Mouse (Mus musculus) intestine, embryonic 16.5 days (tissue): ENCODE data around the gene Ctnna3. TPM values are rescaled to one million over a fixed set of nuclear protein-coding genes. Genes with fewer than 3 reads are reported as not detected.
"Not testable (repeated sequence)": the region's sequence is repeated elsewhere in the genome, so short reads cannot be mapped to it uniquely, and the experiment has no call there.

Experiments
- ATAC-seq: fragments of 200-750 bp; cut with Nextera tagmentation; 2 replicates; pipeline ENCODE4 v1.8.0; 2017; ENCODE audit warnings: moderate TSS enrichment, moderate library complexity
- H3K27ac ChIP-seq: fragments of 300-500 bp; sonication (generic); 2 replicates; pipeline ENCODE4 v1.5.1; 2014; ENCODE audit warnings: mild to moderate bottlenecking, low read length
- H3K27me3 ChIP-seq: fragments of 300-500 bp; sonication (generic); replicated peaks from 2 replicates; pipeline ENCODE4 v1.6.1; 2014; ENCODE audit warnings: low read length, control low read depth, mixed read lengths; ENCODE audit not compliant: control insufficient read depth, insufficient read depth
- H3K36me3 ChIP-seq: fragments of 300-500 bp; sonication (generic); 2 replicates; pipeline ENCODE4 v1.6.1; 2014; ENCODE audit warnings: low read length, control low read depth; ENCODE audit not compliant: control insufficient read depth, insufficient read depth
- H3K4me1 ChIP-seq: fragments of 300-500 bp; sonication (generic); 2 replicates; pipeline ENCODE4 v1.6.1; 2014; ENCODE audit warnings: low read length, control low read depth, mixed read lengths; ENCODE audit not compliant: control insufficient read depth, insufficient read depth
- H3K4me2 ChIP-seq: fragments of 300-500 bp; sonication (generic); 2 replicates; pipeline ENCODE4 v1.6.1; 2014; ENCODE audit warnings: low read depth, low read length, control low read depth
- H3K4me3 ChIP-seq: fragments of 300-500 bp; sonication (generic); 2 replicates; pipeline ENCODE4 v1.5.1; 2014; ENCODE audit warnings: mild to moderate bottlenecking, low read length
- H3K9ac ChIP-seq: fragments of 300-500 bp; sonication (generic); 2 replicates; pipeline ENCODE4 v1.6.1; 2014; ENCODE audit warnings: low read depth, low read length
- H3K9me3 ChIP-seq: fragments of 300-500 bp; sonication (generic); 2 replicates; pipeline ENCODE4 v1.6.1; 2016; ENCODE audit warnings: low read length, control low read depth; ENCODE audit not compliant: control insufficient read depth
- WGBS: fragments of 180-500 bp; shearing (Covaris S2); extraction: QIAGEN DNeasy Blood & Tissue Kit; methylation state at CpG from one replicate; pipeline ENCODE4 v1.1.7; 2014; 5-methylcytosine and 5-hydroxymethylcytosine counted together
- polyA plus RNA-seq: library from polyadenylated mRNA; unstranded; fragments of >200 nt; fragmentation: Nextera tagmentation; extraction: Ambion mirVana; gene quantifications from 2 replicates; pipeline ENCODE4 v1.2.1, GENCODE M21; 2015

Ctnna3 gene
- polyA plus RNA-seq, result 0.77 and 0.89 TPM in 2 replicates

GRCm38 (mm10) chr10:63429785-63430305 is at the start of gene Ctnna3:
Gene Ctnna3, plus strand, starts transcription at chr10:63430098.
- peak within 1 kb of the TSS; percentile 79 for H3K9ac ChIP-seq
- peak within 1 kb of the TSS; percentile 68 for H3K27ac ChIP-seq
- WGBS, result under 1% methylated on average over 55 of the region's 55 CpGs
- no peaks in the 10 kb centered on the region for H3K4me1 ChIP-seq
- H3K4me3 ChIP-seq, result peak within 1 kb of the TSS; percentile 84
- peak; percentile 97 for ATAC-seq
- H3K4me2 ChIP-seq, result peak within 1 kb of the TSS; percentile 77
- H3K36me3 ChIP-seq, result no peaks in the 10 kb centered on the region
- H3K27me3 ChIP-seq, result no peaks in the 10 kb centered on the region
- no peaks in the 10 kb centered on the region for H3K9me3 ChIP-seq

GRCm38 (mm10) chr10:63381498-63382280 is 48.2 kb upstream of the Ctnna3 start, which contains the start of gene Sirt1:
Gene Sirt1, minus strand, starts transcription at chr10:63381704.
- 8% methylated on average over 24 of the region's 24 CpGs for WGBS
- H3K27ac ChIP-seq, result no peak within 1 kb of the TSS
- peak within 1 kb of the TSS; percentile 75 for H3K4me2 ChIP-seq
- H3K27me3 ChIP-seq, result no peaks in the 10 kb centered on the region
- no peaks in the 10 kb centered on the region for H3K9me3 ChIP-seq
- peak within 1 kb of the TSS; percentile 76 for H3K9ac ChIP-seq
- H3K36me3 ChIP-seq, result no peaks in the 10 kb centered on the region
- H3K4me3 ChIP-seq, result peak within 1 kb of the TSS; percentile 59
- 0 out of 2 replicates have a peak, but pooled peaks cover 5% of the 10 kb centered on the region for H3K4me1 ChIP-seq
- ATAC-seq, result peak; percentile 11

- H3K36me3 ChIP-seq, result no peaks in the 10 kb centered on the region
- peak within 1 kb of the TSS; percentile 76 for H3K9ac ChIP-seq
- no peaks in the 10 kb centered on the region for H3K9me3 ChIP-seq
- H3K27ac ChIP-seq, result no peak within 1 kb of the TSS
- no peaks in the 10 kb centered on the region for H3K27me3 ChIP-seq
- 0 out of 2 replicates have a peak, but pooled peaks cover 5% of the 10 kb centered on the region for H3K4me1 ChIP-seq
- peak within 1 kb of the TSS; percentile 75 for H3K4me2 ChIP-seq
- WGBS, result under 1% methylated on average over 28 of the region's 28 CpGs
- peak within 1 kb of the TSS; percentile 59 for H3K4me3 ChIP-seq
- peak; percentile 95 for ATAC-seq
Observed at GRCm38 (mm10) chr10:63382372-63383279, 47.3 kb upstream of the Ctnna3 start, which contains the start of gene Dnajc12. Gene Dnajc12, plus strand, starts transcription at chr10:63382443.

- WGBS, result 28% methylated on average over 5 of the region's 5 CpGs
- not testable (repeated sequence) for H3K9me3 ChIP-seq, H3K27me3 ChIP-seq, ATAC-seq, H3K27ac ChIP-seq, H3K36me3 ChIP-seq, H3K4me1 ChIP-seq
- Histone ChIP-seq H3K4me2 (peak overlapping the region; percentile 68), H3K9ac (0 out of 2 replicates have a peak overlapping the region, but pooled peaks have one; percentile 69), H3K4me3 (peak overlapping the region; percentile 61)
Observed at GRCm38 (mm10) chr10:63385897-63386296, 44.0 kb upstream of the Ctnna3 start.

GRCm38 (mm10) chr10:63386444-63386843 is 43.5 kb upstream of the Ctnna3 start:
- peak overlapping the region; percentile 43 for H3K27ac ChIP-seq
- peak; percentile 73 for ATAC-seq

GRCm38 (mm10) chr10:63386991-63387390 is 42.9 kb upstream of the Ctnna3 start:
- H3K27me3 ChIP-seq, result no peaks in the 10 kb centered on the region
- peak overlapping the region; percentile 68 for H3K4me2 ChIP-seq
- 3% methylated on average over 10 of the region's 10 CpGs for WGBS
- peak overlapping the region; percentile 61 for H3K4me3 ChIP-seq
- no peak overlapping the region for H3K27ac ChIP-seq
- H3K4me1 ChIP-seq, result no peaks in the 10 kb centered on the region
- peak overlapping the region; percentile 69 for H3K9ac ChIP-seq
- H3K36me3 ChIP-seq, result no peaks in the 10 kb centered on the region
- no peaks in the 10 kb centered on the region for H3K9me3 ChIP-seq
- ATAC-seq, result no peak

More at GRCm38 (mm10) chr10:63386444-63386843, 43.5 kb upstream of the Ctnna3 start:
- Histone ChIP-seq H3K4me1 (0 out of 2 replicates have a peak, but pooled peaks cover 1% of the 10 kb centered on the region), H3K4me3 (peak overlapping the region; percentile 61), H3K27me3 (no peaks in the 10 kb centered on the region), H3K4me2 (peak overlapping the region; percentile 68), H3K36me3 (no peaks in the 10 kb centered on the region), H3K9me3 (no peaks in the 10 kb centered on the region), H3K9ac (peak overlapping the region; percentile 69)
- WGBS, result under 1% methylated on average over 19 of the region's 19 CpGs

GRCm38 (mm10) chr10:63388948-63389347 is 41.0 kb upstream of the Ctnna3 start:
- Histone ChIP-seq H3K36me3 (no peaks in the 10 kb centered on the region), H3K9me3 (no peaks in the 10 kb centered on the region), H3K9ac (no peak overlapping the region), H3K4me3 (no peak overlapping the region), H3K4me1 (no peaks in the 10 kb centered on the region), H3K4me2 (no peak overlapping the region), H3K27ac (no peak overlapping the region), H3K27me3 (no peaks in the 10 kb centered on the region)
- 76% methylated on average over 4 of the region's 4 CpGs for WGBS
- no peak for ATAC-seq

GRCm38 (mm10) chr10:63396963-63397362 is 32.9 kb upstream of the Ctnna3 start:
- Histone ChIP-seq H3K9ac (no peak overlapping the region), H3K27ac (no peak overlapping the region), H3K4me3 (no peak overlapping the region), H3K9me3 (no peaks in the 10 kb centered on the region), H3K4me1 (no peaks in the 10 kb centered on the region), H3K27me3 (no peaks in the 10 kb centered on the region), H3K36me3 (no peaks in the 10 kb centered on the region), H3K4me2 (no peak overlapping the region)
- no peak for ATAC-seq
- WGBS, result 90% methylated on average over 10 of the region's 10 CpGs
